Mouse (Mus musculus) lung, adult 2 months (tissue): ENCODE measurements at regions not wholly inside any gene's neighbourhood (a gene's known extent, or its start where the extent isn't known, plus 50 kb on each side); places are given as distances from the start of the nearest gene placed in this dataset.

Source experiments
- CTCF ChIP-seq: fragments of 200-500 bp; IDR thresholded peaks from 2 replicates; pipeline ENCODE4 v1.5.1; 2011; ENCODE audit warnings: mild to moderate bottlenecking, low read length, control low read depth; ENCODE audit not compliant: insufficient read depth
- POLR2A ChIP-seq: fragments of 200-500 bp; IDR thresholded peaks from 2 replicates; pipeline ENCODE4 v1.6.1; 2011; ENCODE audit warnings: low read depth, mild to moderate bottlenecking, control low read depth, low read length, borderline replicate concordance; ENCODE audit errors: extremely low read depth

- TF ChIP-seq CTCF (no peak), POLR2A (no peak)
Measured at GRCm38 (mm10) chr5:141055596-141056343, 55.4 kb upstream of the Card11 start.
